Mouse (Mus musculus): Measurements from ENCODE around the gene Colec11. TPM values are rescaled to one million over a fixed set of nuclear protein-coding genes. Genes with fewer than 3 reads are reported as not detected.

Colec11 gene
- polyA plus RNA-seq, 1 experiment from 2014 or later, result 0.22 TPM

GRCm38 (mm10) chr12:28614401-28614800, 8.8 kb downstream of the Colec11 start:
- Histone ChIP-seq H3K9ac (ENCODE audit: low read length) (no peak overlapping the region), H3K36me3 (ENCODE audit: control insufficient read depth, insufficient read depth, low read length) (no peaks in the 10 kb centered on the region), H3K9me3 (ENCODE audit: control insufficient read depth, low read length) (no peaks in the 10 kb centered on the region), H3K27ac (ENCODE audit: low read depth, low read length) (no peak overlapping the region), H3K27me3 (ENCODE audit: control insufficient read depth, insufficient read depth, low read length) (no peaks in the 10 kb centered on the region), H3K4me3 (ENCODE audit: low read depth, low read length) (no peak overlapping the region), H3K4me2 (no peak overlapping the region), H3K4me1 (ENCODE audit: control insufficient read depth, insufficient read depth, low read length) (no peaks in the 10 kb centered on the region)
- no peak for DNase-seq (ENCODE audit: low spot score, missing footprints)
- WGBS, result 78% methylated on average over 7 of the region's 7 CpGs
- no peak for ATAC-seq (ENCODE audit: low FRiP score)

GRCm38 (mm10) chr12:28612391-28612790, 10.8 kb downstream of the Colec11 start:
- ATAC-seq (ENCODE audit: low FRiP score) (no peak), DNase-seq (ENCODE audit: low spot score, missing footprints) (no peak)
- Histone ChIP-seq H3K9me3 (ENCODE audit: control insufficient read depth, low read length) (no peaks in the 10 kb centered on the region), H3K4me3 (ENCODE audit: low read depth, low read length) (no peak overlapping the region), H3K4me2 (no peak overlapping the region), H3K27me3 (ENCODE audit: control insufficient read depth, insufficient read depth, low read length) (no peaks in the 10 kb centered on the region), H3K9ac (ENCODE audit: low read length) (no peak overlapping the region), H3K4me1 (ENCODE audit: control insufficient read depth, insufficient read depth, low read length) (no peaks in the 10 kb centered on the region), H3K36me3 (ENCODE audit: control insufficient read depth, insufficient read depth, low read length) (no peaks in the 10 kb centered on the region), H3K27ac (ENCODE audit: low read depth, low read length) (no peak overlapping the region)
- WGBS, result 87% methylated on average over 6 of the region's 6 CpGs

GRCm38 (mm10) chr12:28607546-28608305, 15.5 kb downstream of the Colec11 start:
- H3K4me1 ChIP-seq (ENCODE audit: control insufficient read depth, insufficient read depth, low read length), result no peaks in the 10 kb centered on the region
- no peak overlapping the region for H3K4me2 ChIP-seq
- H3K36me3 ChIP-seq (ENCODE audit: control insufficient read depth, insufficient read depth, low read length), result no peaks in the 10 kb centered on the region
- ATAC-seq (ENCODE audit: low FRiP score), result no peak
- H3K9ac ChIP-seq (ENCODE audit: low read length), result no peak overlapping the region
- H3K9me3 ChIP-seq (ENCODE audit: control insufficient read depth, low read length), result no peaks in the 10 kb centered on the region
- H3K27me3 ChIP-seq (ENCODE audit: control insufficient read depth, insufficient read depth, low read length), result no peaks in the 10 kb centered on the region
- H3K4me3 ChIP-seq (ENCODE audit: low read depth, low read length), result no peak overlapping the region
- no peak overlapping the region for H3K27ac ChIP-seq (ENCODE audit: low read depth, low read length)
- no peak for DNase-seq (ENCODE audit: low spot score, missing footprints)
- WGBS, result 66% methylated on average over 17 of the region's 17 CpGs

- H3K9me3 ChIP-seq (ENCODE audit: control insufficient read depth, low read length), result no peaks in the 10 kb centered on the region
- no peaks in the 10 kb centered on the region for H3K36me3 ChIP-seq (ENCODE audit: control insufficient read depth, insufficient read depth, low read length)
- H3K4me3 ChIP-seq (ENCODE audit: low read depth, low read length), result no peak overlapping the region
- DNase-seq (ENCODE audit: low spot score, missing footprints) (no peak), ATAC-seq (ENCODE audit: low FRiP score) (no peak)
- no peak overlapping the region for H3K9ac ChIP-seq (ENCODE audit: low read length)
- H3K4me1 ChIP-seq (ENCODE audit: control insufficient read depth, insufficient read depth, low read length), result no peaks in the 10 kb centered on the region
- no peaks in the 10 kb centered on the region for H3K27me3 ChIP-seq (ENCODE audit: control insufficient read depth, insufficient read depth, low read length)
- WGBS, result 64% methylated on average over 1 of the region's 1 CpGs
- H3K27ac ChIP-seq (ENCODE audit: low read depth, low read length), result no peak overlapping the region
- H3K4me2 ChIP-seq, result no peak overlapping the region
Observed at GRCm38 (mm10) chr12:28603494-28603893, 19.7 kb downstream of the Colec11 start.

DNA sequence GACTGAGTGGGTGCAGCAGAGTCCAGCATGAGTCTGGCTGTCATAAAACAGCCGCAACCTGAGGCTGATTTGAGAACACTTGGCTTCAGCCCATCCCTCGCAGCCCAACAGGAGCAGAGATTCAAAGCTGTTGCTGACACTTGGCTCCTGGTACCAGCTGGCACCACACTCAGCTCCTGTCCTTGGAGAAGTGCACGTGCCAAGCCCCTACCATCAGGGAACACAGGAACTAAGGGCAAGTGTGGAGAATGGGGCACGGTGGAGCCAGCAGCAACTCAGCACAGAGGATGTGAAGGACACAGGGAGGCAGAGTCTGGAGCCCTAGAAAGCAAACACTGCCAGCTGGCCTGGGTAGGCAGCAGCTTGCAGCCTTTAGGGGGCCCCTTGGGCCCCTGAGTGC, 20.9 kb downstream of the Colec11 start:
- 33% methylated on average over 4 of the region's 4 CpGs for WGBS
- H3K27ac ChIP-seq (ENCODE audit: low read depth, low read length), result no peak overlapping the region

DNA sequence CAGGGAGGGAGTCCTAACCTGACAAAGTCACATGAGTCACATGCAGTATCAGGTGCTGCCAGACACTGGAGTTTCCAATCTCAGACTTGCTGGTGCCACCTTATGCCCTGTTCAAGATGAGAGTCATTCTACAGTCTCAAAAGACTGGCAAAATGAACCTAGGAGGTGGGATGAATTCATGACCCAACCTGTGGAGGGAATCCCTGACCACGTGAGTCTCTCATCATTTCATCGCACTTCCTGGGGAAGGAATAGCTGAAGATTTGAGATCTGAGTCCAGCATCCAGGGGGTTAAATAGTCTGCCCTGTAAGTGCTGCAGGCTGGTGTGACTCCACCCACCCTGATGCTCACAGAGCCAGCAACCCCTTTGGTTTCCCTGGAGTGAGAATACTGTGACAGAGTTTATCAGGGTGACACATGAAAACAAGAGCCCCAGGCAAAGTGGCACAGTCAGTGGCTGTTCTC, 24.6 kb downstream of the Colec11 start:
- no peak for DNase-seq (ENCODE audit: low spot score, missing footprints)

More for the DNA sequence above, 20.9 kb downstream of the Colec11 start:
- Histone ChIP-seq H3K4me3 (ENCODE audit: low read depth, low read length) (no peak overlapping the region), H3K9me3 (ENCODE audit: control insufficient read depth, low read length) (no peaks in the 10 kb centered on the region), H3K9ac (ENCODE audit: low read length) (no peak overlapping the region), H3K4me1 (ENCODE audit: control insufficient read depth, insufficient read depth, low read length) (no peaks in the 10 kb centered on the region), H3K4me2 (no peak overlapping the region), H3K36me3 (ENCODE audit: control insufficient read depth, insufficient read depth, low read length) (no peaks in the 10 kb centered on the region), H3K27me3 (ENCODE audit: control insufficient read depth, insufficient read depth, low read length) (no peaks in the 10 kb centered on the region)
- no peak for DNase-seq (ENCODE audit: low spot score, missing footprints)
- ATAC-seq (ENCODE audit: low FRiP score), result no peak

DNA sequence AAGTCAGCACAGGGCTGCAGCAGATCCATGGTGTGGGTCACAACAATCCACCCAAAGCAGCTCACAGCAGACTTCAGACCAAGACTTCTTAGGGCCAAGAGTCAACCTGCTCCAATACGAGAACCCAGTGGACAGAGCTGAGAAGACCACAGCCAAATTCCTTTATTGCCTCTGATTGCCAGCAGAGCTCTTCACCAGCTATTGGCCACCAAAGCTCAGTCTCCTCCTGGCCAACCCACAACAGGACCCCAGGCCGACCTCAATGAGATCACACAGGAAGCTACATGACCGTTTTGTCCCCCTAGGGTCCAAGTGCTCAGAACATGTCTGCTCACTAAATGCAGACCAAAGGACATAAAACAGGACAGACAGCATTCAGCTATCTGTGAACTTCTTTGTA, 25.1 kb downstream of the Colec11 start:
- ATAC-seq (ENCODE audit: low FRiP score) (no peak), DNase-seq (ENCODE audit: low spot score, missing footprints) (no peak)
- Histone ChIP-seq H3K9ac (ENCODE audit: low read length) (no peak overlapping the region), H3K4me3 (ENCODE audit: low read depth, low read length) (no peak overlapping the region), H3K27ac (ENCODE audit: low read depth, low read length) (no peak overlapping the region), H3K9me3 (ENCODE audit: control insufficient read depth, low read length) (no peaks in the 10 kb centered on the region), H3K36me3 (ENCODE audit: control insufficient read depth, insufficient read depth, low read length) (no peaks in the 10 kb centered on the region), H3K27me3 (ENCODE audit: control insufficient read depth, insufficient read depth, low read length) (no peaks in the 10 kb centered on the region), H3K4me1 (ENCODE audit: control insufficient read depth, insufficient read depth, low read length) (no peaks in the 10 kb centered on the region), H3K4me2 (no peak overlapping the region)
- WGBS, result 73% methylated on average over 3 of the region's 3 CpGs

More for the DNA sequence above, 24.6 kb downstream of the Colec11 start:
- Histone ChIP-seq H3K27ac (ENCODE audit: low read depth, low read length) (no peak overlapping the region), H3K27me3 (ENCODE audit: control insufficient read depth, insufficient read depth, low read length) (no peaks in the 10 kb centered on the region), H3K9ac (ENCODE audit: low read length) (no peak overlapping the region), H3K36me3 (ENCODE audit: control insufficient read depth, insufficient read depth, low read length) (no peaks in the 10 kb centered on the region), H3K4me2 (no peak overlapping the region), H3K4me3 (ENCODE audit: low read depth, low read length) (no peak overlapping the region), H3K4me1 (ENCODE audit: control insufficient read depth, insufficient read depth, low read length) (no peaks in the 10 kb centered on the region), H3K9me3 (ENCODE audit: control insufficient read depth, low read length) (no peaks in the 10 kb centered on the region)
- WGBS, result 70% methylated on average over 2 of the region's 2 CpGs
- ATAC-seq (ENCODE audit: low FRiP score), result no peak

DNA sequence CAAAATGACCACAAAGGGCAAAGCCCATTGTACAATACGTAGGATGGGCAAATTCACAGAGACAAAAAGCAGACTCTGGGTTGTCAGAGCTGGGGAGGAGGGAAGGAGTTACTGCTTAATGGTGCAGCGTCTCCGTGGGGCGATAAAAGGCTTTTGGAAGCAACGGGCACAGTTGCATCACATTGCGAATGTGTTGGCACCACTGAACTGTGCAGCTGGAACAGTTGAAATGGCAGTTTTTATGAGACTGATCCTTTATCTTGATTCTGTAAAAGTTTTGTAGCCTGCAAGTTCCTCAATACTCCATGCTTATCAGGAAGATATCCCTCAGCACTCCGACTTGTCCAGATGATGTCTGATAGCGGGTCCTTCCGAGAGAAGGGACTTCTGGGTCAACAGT, 25.5 kb downstream of the Colec11 start:
- H3K27ac ChIP-seq (ENCODE audit: low read depth, low read length), result no peak overlapping the region
- H3K4me2 ChIP-seq, result no peak overlapping the region
- H3K4me3 ChIP-seq (ENCODE audit: low read depth, low read length), result no peak overlapping the region
- no peaks in the 10 kb centered on the region for H3K4me1 ChIP-seq (ENCODE audit: control insufficient read depth, insufficient read depth, low read length)
- DNase-seq (ENCODE audit: low spot score, missing footprints) (no peak), ATAC-seq (ENCODE audit: low FRiP score) (no peak)
- no peaks in the 10 kb centered on the region for H3K27me3 ChIP-seq (ENCODE audit: control insufficient read depth, insufficient read depth, low read length)
- H3K9me3 ChIP-seq (ENCODE audit: control insufficient read depth, low read length), result no peaks in the 10 kb centered on the region
- H3K36me3 ChIP-seq (ENCODE audit: control insufficient read depth, insufficient read depth, low read length), result no peaks in the 10 kb centered on the region
- WGBS, result 88% methylated on average over 9 of the region's 9 CpGs
- H3K9ac ChIP-seq (ENCODE audit: low read length), result no peak overlapping the region

- no peak overlapping the region for H3K27ac ChIP-seq (ENCODE audit: low read depth, low read length)
- no peak for DNase-seq (ENCODE audit: low spot score, missing footprints)
- no peaks in the 10 kb centered on the region for H3K27me3 ChIP-seq (ENCODE audit: control insufficient read depth, insufficient read depth, low read length)
Observed at GRCm38 (mm10) chr12:28596851-28597250, 26.3 kb downstream of the Colec11 start.

More at GRCm38 (mm10) chr12:28596851-28597250, 26.3 kb downstream of the Colec11 start:
- Histone ChIP-seq H3K9ac (ENCODE audit: low read length) (no peak overlapping the region), H3K36me3 (ENCODE audit: control insufficient read depth, insufficient read depth, low read length) (no peaks in the 10 kb centered on the region), H3K4me2 (no peak overlapping the region), H3K4me1 (ENCODE audit: control insufficient read depth, insufficient read depth, low read length) (no peaks in the 10 kb centered on the region), H3K4me3 (ENCODE audit: low read depth, low read length) (no peak overlapping the region), H3K9me3 (ENCODE audit: control insufficient read depth, low read length) (no peaks in the 10 kb centered on the region)
- no peak for ATAC-seq (ENCODE audit: low FRiP score)
